Mouse (Mus musculus) lung, adult 2 months (tissue): ENCODE measurements at regions not wholly inside any gene's neighbourhood (a gene's known extent, or its start where the extent isn't known, plus 50 kb on each side); places are given as distances from the start of the nearest gene placed in this dataset.

Experiments
- CTCF ChIP-seq: fragments of 200-500 bp; IDR thresholded peaks from 2 replicates; pipeline ENCODE4 v1.5.1; 2011; ENCODE audit warnings: mild to moderate bottlenecking, low read length, control low read depth; ENCODE audit not compliant: insufficient read depth
- POLR2A ChIP-seq: fragments of 200-500 bp; IDR thresholded peaks from 2 replicates; pipeline ENCODE4 v1.6.1; 2011; ENCODE audit warnings: low read depth, mild to moderate bottlenecking, control low read depth, low read length, borderline replicate concordance; ENCODE audit errors: extremely low read depth

- no peak for TF ChIP-seq CTCF
- TF ChIP-seq POLR2A = no peak
Measured at GRCm38 (mm10) chr4:56638704-56639478, 101.0 kb upstream of the Gm26657 start.
